Mouse (Mus musculus): ENCODE data around the gene Ppm1h.
"Not testable (repeated sequence)": the region's sequence is repeated elsewhere in the genome, so short reads cannot be mapped to it uniquely, and the experiment has no call there.

Ppm1h gene

DNA sequence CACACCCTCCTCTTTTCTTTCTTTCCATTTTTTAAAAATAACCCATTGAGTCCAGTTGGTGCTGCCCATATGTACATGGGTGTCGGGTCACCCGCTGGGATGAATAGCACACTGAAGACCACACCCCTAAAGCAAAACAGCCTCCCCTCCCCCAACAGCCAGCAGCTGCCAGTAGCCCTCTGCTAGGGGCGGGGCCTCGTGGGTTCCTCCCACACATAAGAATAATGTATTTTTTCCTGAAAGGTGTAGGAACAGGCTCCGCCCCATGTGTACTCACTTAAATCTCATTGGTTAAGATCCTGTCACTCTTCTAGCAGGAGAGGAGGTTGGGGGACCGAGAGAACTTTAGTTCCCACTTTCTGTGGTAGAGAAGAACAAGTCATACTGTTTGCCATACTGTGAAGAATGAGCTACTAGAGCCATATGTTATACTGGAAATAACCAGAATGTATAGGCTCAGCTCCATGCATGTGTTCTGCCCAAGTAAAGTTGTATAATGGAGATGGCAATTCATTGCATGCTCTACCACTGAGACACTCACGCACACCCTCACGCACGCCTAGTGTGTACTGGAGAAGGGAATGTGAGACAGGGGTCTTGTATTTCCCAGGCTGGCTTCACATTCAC lies 231.0 kb downstream of the Ppm1h start:
- peak; percentile 65 for DNase-seq

DNA sequence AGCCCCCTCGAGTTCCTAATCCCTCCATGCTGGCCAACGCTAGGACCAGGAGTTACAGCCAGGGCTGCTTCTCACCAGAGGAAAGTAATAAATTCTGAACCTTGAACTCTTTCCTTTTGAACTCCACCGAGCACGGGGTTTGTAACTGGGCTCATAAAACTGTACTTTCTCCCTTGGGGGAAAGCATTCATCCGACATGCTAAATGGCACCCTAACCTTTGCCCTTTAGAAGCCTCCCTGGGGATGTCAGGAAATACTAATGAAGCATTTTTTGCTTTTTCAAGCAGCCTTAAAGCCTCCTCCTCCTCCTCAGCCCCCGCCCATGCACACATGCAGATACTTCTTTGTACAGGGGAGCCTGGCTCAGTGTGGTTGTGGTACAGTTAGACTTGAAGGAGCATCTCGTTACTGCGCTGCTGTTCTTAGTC lies 232.2 kb downstream of the Ppm1h start:
- no peak for DNase-seq

DNA sequence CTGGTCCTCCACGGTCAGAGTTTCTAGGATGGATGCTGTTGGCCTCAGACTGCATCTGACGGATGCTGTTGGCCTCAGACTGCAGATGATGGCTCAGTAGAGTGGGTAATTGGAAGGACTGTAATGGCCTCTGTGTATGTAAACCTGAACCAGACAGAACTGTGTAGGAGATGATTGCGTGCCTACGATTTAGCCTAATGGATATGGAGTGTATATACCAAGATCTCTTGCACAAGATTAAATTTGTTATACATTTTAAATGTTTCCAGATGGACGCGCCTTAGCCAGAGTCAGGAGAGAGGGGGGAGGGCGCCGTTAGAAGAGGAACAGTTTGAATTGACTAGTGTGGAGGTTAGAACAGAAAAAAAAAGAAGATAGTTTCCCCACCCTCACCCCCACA lies 233.1 kb downstream of the Ppm1h start:
- DNase-seq: no peak

DNA sequence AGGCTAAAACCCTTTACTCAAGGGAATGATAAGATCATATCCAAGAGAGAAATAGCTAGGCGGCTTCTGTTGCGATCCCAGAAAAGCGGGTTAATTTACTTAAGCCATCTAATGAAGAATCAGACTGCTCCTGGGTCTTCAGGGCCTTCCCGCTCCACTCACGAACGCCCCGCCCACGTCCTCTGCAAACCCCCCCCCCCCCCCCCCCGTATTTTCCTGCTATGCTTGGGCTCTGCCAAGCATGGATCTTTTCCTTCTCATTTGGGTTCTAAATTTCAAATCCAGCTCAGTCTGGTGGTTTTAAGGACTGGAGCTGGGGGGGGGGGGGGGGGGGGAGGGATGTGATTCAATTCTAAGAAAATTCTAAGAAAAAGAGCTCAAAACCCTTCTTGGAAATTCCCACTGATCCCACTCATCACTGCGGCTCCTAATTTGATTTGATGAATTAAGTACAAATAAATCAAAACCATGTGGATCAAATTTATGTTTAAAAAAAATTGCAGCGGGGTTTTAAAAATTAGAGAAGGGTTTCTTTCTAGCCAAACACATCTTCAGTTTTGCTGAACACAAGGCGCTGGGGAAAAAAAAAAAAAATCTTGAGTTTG lies 233.6 kb downstream of the Ppm1h start:
- no peak for DNase-seq

DNA sequence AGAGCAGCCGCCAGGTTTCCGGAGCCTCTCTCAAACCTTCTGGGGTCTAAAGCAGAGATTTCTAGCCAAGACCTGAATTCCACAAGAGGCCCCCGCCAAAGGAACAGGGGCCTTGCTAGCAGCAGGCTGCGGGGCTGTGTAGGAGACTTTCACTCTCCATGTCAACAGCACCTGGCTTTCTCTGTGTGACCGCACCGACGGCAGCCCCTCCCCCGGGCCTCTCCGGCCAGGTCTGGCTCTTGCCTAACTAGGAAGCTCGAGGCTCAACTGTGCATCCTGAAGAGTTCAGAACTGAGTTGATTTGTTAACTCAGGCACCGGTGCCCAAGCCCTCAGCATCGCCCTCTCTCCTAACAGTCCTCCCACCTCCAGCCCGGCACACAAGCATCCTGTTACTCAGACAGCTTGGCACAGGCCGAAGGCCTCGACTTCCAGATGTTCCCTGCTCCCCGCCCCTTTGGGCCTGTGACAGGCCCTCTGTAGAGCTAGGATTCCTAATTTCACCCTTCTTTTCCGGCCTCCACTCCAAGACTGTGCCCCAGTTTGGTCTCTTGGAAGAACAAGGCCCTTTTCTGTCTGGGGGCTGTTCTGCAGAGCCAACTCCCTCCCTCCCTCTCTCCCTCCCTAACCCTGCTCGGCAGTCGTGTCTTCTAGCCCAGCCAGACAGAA lies 234.3 kb downstream of the Ppm1h start:
- peak; percentile 59 for DNase-seq

DNA sequence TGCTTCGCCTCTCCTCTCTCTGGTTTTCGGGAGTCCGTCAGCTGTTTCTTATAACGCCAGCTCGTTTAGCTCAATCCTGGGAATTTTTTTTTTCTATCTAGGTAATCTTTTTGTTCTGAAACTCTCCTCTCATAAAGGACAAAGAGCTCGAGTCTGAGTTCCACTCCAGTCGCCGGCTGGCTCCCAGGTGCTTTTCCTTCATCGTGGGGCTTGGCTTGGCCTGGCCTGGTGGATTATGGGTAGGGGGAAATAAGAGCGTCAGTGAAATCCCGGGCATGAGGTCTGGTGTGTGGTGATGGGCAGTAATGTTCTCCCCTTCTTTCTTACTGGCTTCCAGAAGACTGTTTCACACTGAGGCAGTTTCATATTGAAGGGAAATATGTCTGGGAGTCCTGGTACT lies 234.8 kb downstream of the Ppm1h start:
- no peak for DNase-seq

DNA sequence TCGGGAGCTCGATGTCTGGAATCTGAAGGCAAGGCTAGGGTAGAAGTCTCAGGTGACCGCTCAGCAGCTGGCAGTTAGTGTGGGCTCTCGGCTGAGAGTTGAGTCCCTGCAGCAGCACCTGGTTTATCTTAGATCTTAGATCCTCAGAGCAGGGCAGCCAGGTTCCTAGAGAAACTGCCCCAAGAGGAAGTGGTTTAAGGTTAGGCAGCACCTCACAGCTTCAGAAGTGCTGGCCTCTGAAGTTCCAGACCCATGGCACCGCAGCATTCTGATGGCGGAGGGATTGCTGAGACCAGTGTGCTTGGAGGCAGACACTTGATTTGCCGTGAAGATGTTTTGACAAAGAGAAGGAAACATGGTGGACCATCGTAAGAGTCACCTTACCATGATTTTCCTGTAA lies 237.3 kb downstream of the Ppm1h start:
- DNase-seq: no peak

DNA sequence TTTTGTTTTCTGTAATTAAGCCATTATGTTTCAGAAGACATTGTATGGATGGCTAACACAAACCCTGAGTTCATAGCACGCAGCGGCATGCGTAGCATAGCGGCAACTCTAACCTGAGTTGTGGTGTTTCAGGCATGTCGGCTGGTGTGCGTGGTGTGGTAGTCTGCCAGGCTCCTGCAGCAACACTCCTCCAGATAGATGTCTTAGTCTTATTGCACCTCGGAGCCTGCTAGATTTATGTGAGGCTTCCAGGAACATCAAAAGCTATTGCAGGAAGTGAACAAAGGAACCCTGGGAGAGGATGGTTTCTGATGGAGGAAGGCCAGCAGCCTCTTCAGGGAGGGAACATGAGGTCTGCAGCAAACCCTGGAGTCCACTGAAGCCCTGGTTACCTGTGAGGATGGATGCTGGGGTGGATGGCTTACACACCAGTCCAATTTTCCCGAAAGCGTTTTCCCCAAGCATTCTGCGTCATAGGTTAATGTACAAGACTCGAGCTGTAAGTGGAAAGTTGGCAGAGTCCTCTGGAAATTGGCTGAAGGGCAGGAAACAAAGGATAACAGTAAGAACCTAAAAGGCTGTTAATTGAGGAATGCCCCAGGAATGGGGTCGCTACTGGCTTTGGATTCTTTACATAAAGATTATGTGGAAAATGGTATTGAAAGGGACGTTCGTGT lies 239.2 kb downstream of the Ppm1h start:
- no peak for DNase-seq

DNA sequence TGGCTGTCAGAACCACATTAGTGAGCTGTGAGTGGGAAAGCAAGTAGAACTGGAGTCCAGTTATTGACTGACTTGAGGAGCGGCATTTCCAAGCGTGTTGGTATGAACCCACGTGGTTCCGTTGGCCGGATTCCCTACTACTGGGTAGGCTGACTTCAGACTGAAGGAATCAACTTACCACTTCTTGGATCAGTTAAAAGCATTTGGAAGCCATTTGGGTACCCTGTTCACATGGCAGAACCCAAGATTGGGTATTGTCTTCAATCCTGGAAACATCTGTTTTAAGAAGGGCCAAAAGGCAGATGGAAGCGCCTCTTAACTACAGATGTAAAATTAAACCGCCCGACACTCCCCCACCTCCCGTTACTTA lies 239.7 kb downstream of the Ppm1h start:
- no peak for DNase-seq

DNA sequence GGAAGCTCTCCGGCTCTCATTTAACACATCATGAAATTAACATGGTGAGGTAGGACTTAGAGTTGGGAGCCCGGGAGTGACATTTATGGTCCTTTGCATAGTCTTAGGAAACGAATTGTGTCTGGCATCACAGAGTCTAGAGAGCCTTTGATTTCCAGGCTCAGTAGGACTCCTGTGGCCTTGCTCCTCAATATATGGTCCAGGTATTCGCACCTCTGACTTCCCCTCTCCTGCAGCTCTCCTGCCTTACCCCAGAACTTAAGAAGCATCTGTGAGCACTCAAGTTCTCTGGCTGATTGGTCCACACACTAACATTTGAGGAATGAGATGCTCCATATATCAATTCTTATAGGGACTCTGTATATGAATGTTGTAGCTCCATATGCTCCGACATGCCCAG lies 240.2 kb downstream of the Ppm1h start:
- DNase-seq: no peak

DNA sequence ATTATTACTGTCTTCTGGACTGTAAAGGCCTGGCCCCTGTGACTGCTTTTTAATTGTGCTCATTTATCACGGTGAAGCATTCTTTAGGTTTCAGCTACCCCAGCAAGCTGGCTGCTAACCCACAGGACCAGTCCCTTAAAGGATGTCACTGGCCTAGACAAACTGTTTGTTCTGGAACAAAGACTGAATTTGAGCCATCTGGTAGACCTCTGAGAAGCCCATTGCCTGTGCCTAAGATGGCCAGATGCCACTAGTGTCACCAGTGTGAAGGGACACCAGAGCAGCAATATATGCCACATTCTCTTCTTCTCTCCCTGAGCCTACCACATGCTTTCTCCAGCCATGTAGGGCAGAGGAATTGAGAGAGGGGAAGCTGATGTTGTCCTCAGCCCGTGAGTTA lies 240.9 kb downstream of the Ppm1h start:
- no peak for DNase-seq

DNA sequence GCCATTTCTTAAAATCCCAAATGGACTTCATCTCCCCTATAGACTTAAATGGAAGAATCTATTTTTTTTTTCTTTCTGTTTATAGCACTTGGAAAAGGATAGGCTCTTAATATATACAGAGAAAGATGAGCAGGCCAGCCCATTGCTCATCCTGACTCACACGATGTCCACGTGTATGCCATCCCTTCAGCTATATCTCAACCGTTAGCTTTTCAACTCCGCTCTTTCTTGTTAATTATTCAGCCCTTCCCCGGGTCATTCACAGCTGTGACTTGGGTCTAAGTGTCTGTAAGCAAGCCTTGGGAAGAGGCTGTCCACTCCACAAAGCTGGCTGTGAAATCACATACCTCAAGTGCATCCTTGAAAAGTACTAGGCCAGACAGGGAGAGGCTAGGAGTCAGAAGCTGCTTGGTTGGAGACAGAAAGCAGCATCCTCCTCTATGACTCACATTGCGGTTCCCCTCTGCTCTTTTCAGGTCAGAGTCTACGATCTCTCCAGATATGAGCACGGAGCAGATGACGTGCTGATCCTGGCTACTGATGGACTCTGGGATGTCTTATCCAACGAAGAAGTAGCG lies 241.7 kb downstream of the Ppm1h start:
- no peak for DNase-seq

DNA sequence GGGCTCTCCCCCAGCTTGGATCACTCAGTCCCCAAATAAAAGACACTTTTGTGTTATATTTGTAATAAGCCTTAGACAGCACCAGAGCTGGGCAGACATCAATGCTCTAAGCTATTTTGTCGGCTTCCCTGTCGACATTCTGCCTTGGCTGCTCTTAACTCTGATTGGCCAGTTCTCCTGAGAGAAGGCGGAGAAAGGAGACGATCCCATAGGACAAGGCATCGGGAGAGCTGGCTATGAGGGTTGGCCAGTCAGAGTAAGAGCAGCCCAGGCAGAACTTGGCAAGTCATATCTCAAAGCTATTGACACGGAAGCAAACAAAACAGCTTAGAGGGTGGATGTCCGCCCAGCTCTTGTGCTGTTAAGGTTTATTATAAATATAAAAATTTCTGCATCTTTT lies 243.7 kb downstream of the Ppm1h start:
- DNase-seq: no peak

DNA sequence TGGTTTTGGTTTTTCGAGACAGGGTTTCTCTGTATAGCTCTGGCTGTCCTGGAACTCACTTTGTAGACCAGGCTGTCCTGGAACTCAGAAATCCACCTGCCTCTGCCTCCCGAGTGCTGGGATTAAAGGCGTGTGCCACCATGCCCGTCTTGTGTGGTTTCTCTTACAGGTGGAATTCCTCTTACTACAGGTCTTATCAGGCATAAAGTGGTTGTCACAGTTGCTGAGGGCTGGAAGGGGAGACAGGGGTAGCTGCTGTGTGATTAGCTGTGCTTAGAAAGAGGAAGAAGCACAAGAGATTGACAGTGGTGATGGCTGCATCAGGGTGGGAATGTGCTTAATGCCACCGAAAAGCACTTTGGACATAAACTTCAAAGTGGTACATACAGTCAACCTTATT lies 246.0 kb downstream of the Ppm1h start:
- DNase-seq: not testable (repeated sequence)

DNA sequence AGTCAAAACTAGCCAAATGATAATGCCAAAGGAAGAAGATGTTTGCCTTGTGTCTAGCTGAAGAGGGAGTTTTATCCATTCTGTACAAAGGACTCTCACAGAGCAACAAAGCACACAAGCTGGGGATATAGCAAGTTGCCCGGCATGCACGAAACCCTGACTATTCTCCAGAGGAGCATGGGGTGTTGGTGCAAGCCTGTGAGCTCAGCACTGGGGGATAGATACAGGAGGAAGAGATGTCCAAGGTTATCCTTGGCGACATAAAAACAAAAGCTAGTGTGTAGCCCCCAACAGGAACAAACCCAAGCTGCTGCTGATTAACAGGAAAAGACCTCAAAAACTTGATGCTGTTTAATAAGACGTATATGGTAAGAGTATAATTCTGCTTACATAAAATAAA lies 247.7 kb downstream of the Ppm1h start:
- DNase-seq: no peak

DNA sequence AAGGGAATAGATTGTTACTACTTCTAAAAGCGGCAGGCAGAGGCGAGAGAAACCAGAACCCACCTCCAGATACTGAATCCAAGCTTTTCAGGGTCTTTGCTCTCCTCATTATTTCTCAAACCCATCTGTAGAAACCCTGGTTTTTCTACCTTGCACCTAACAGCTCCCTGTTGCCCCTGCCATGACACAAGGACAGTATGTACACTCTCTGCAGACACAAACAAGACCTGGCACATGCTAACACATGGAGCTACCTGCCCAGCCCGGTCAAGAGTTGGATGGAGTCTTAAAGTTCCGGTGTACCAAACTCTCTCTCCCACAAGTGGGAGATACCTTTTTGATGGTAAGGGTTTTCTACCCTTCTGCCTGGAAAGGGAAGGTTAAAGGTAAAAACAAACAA lies 252.0 kb downstream of the Ppm1h start:
- no peak for DNase-seq

DNA sequence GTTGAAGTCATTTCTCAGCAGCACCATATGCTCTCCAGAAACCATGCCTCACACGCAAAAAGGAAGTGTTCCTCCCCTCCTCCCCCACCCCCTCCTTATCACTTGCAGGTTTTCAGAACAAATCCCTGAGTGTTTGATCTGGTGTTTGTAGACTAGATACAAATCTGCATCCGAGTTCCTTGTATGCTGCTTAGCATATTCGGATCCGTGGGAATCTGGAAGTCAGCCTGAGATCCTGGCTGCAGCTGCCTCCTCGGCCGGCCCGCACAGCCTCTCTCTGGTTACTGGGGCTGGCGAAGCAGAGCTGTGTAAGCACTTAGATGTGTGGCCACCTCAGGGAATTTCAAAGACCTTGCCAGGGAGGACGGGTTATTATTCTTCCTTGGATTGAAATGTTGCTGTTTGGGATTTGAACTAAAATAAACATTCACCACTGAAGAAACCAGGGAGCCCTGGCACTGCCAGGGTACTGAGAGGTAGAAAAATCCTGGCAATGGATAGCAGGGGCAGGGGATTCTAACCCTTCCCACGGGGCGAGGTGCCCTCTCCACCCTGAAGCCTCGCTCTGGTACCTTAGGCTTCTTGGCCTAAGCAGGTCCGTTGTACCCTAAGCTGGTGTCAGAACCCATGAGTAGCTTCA lies 252.8 kb downstream of the Ppm1h start:
- no peak for DNase-seq

DNA sequence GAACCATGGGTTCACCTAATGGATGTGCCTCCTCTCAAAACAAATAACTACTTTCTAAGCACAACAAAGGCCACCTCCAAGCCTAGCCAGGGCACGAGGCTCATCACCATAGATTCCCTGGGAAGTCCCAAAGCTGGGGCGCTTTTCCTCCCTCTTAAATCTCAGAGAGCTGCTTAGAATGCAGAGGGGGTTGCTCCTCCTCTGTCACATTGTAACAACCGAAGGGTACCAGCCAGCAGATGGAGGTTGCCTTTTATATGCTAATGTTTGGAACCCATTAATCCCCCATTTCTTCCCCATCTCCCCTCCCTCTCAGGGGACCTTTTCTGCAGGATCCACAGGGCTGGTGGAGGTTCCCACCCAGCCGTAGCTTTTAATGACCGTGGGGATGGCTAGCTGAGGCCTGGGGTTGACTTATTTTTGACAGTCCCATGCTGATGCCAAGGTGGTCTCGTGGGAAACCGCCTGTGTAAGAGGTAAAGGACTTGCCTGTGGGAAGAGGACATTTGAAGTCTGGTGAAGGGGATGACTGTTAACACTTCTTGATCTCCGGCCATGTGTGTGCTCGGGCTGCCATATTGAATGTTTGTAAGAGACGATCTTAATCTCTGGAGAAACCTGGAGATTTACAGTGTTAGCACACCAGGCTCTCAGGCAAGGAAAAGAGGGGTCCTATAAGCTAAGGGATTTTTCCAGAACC lies 253.4 kb downstream of the Ppm1h start:
- DNase-seq: no peak

DNA sequence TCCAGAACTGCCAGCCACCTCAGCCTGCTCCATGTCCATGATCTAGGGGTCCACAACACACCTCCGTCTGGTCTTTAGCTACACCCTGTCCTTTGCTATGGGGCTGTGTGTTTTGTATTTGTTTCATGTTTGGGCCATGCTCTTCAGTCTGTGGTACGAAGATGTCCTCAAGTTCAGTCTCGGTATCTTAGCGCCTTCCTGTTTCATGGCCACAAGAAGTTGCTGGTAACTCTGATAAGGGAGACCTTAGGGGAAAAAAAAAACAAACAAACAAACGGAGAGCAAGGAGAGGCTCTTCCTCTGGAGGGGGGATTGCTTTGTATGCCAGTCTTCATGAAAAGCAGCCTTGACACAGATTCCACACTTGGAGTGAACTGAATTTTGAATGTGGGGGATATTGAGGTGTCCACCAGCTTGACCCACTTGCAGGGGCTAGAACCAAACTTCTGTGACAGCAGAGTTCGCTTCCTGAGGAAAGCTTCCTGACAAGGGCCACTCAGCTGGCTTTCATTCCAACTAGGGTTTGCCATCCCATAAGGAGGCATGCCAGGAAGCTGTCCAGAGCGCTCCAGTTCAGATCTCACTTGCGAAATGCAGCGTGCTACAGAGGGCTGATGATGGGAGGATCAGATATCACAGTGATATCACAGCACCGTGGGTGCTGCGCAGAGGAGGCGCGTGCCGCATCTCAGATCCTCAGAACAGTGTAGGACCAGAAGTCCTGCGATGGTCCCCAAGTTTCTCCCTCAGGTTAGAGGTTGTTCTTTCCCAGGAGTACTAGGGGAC lies 254.7 kb downstream of the Ppm1h start:
- peak; percentile 2 for DNase-seq

DNA sequence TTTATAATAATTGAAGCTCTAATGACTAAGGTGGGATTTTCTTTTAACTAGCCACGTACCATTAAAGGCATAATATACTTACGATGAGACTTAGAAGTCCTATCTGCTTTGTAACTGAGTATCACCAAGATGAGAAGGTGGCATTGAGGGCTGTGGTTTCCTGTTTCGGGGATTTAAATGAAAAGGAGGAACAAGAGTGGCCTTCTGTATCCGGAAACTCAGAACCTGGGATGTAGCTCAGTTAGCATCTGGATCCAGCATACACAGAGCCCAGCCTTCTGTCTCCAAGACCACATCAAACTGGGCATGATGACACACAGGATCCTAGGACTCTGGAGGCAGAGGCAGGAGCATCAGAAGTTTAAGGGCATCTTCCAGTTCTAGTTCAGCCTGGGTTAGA lies 256.8 kb downstream of the Ppm1h start:
- DNase-seq: not testable (repeated sequence)

DNA sequence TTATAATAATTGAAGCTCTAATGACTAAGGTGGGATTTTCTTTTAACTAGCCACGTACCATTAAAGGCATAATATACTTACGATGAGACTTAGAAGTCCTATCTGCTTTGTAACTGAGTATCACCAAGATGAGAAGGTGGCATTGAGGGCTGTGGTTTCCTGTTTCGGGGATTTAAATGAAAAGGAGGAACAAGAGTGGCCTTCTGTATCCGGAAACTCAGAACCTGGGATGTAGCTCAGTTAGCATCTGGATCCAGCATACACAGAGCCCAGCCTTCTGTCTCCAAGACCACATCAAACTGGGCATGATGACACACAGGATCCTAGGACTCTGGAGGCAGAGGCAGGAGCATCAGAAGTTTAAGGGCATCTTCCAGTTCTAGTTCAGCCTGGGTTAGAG lies 258.8 kb downstream of the Ppm1h start:
- DNase-seq: not testable (repeated sequence)

DNA sequence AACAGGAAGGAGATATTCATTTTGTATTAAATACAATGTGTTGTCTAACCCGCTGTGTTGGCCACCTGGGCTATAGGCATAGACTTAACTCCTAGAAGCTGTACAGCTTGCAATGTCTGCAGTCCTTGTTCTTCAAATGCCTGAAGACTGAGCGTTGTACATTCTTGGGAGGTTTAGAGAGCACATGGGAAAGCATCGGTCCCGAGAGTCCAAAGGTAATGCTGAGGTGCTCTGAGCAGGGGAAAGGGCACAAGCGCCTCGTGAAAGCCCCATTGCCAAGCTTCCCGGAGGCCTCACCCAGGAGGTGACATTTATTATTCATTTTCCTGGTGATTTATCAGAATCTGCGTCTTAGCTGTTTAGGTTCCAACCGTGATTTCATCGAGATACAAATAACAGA lies 261.0 kb downstream of the Ppm1h start:
- DNase-seq: peak; percentile 2

All from thymus, postnatal 4 days (tissue).